Mouse (Mus musculus) liver, postnatal 0 days (tissue): Measurements from ENCODE around the gene Calr.

Experiments
- CTCF ChIP-seq: sonication (generic); IDR thresholded peaks from 2 replicates; pipeline ENCODE4 v1.5.1; 2016; ENCODE audit warnings: antibody characterized with exemption, low read depth
- EP300 ChIP-seq: IDR thresholded peaks from 2 replicates; pipeline ENCODE4 v1.6.1; 2016; ENCODE audit warnings: antibody characterized with exemption, low read depth, mild to moderate bottlenecking

DNA sequence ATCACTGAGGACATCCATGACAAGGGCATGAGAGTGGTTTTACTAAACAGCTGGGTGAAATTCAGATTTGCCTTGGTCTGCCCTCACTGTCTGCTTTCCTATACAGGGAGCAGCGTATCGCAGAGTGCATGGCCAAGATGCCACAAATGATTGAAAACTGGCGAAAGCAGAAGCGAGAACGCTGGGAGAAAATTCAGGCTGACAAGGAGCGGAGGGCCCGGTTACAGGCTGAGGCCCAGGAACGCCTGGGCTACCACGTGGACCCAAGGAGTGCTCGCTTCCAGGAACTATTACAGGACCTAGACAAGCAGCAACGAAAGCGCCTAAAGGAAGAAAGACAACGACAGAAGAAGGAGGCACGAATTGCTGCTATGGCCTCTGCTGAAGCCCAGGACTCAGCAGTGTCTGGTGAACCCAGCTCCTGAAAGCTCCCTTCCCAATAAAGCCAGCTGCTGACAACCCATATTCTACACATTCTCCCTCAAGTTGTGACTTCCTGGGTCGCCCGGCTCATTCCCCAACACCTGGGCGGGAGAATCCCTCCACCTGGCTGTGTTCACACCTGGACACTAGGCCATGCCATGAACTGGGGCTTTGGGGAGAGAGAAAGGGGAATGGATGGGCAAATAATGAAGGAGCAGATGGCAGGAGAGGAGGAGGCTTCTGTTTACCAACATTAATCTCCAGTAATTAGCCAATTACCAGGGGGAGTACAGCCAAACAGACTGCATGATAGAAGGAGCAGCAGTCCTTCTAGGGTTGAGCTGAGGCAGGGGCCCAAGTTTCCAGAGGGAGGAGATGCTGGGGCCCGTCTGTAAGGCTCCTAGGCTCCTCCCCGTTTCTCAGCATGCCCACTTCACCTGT, 12.5 kb downstream of the Calr start:
- TF ChIP-seq CTCF (no peak), EP300 (0 out of 2 replicates have a peak, but pooled peaks have one; percentile 10)
